Mouse (Mus musculus): ENCODE measurements around the gene Armt1. TPM values are rescaled to one million over a fixed set of nuclear protein-coding genes. Genes with fewer than 3 reads are reported as not detected.
"Not testable (repeated sequence)": the region's sequence is repeated elsewhere in the genome, so short reads cannot be mapped to it uniquely, and the experiment has no call there.

The Armt1 gene
- total RNA-seq, 2 experiments from 2014 or later: 8.2 to 8.9 TPM

DNA sequence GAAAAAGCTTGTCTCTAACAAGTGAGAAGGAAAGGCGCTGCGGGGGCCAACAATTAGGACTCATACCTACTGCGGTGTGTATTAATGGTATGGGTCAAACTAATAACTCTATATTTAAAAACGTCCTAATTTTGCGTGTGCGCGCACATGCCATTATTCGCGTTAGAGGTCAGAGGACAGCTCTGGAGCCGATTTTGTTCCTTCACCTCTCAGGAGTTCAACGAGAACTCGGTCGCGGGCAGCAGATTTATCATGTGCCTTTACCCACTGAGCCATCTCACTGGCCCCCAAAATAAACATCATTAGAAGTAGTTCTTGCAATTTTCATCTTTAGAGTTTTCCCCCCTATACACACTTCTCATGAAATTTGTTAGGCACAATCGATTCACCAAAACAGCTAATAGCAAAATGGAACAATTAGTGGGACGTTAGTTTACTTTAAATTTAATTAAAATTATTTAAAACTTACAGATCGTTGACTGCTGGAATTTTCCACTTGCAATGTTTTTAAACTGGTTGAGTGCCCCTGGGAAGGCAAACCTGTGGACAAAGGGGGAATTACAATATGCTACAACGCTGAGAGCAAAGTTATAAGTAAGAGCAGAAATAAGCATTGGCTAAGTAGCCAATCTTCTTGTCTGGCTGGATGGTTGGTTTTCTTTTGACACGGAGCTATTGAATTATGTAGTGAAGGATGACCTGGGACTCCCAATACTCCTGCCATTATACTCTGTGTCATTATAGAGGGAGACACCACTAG lies 909 bp downstream of the Armt1 start:
- DNase-seq: peak in 1 of 2 experiments; percentile 26
- intact Hi-C loops (cut with DNase I): no loop called here

DNA sequence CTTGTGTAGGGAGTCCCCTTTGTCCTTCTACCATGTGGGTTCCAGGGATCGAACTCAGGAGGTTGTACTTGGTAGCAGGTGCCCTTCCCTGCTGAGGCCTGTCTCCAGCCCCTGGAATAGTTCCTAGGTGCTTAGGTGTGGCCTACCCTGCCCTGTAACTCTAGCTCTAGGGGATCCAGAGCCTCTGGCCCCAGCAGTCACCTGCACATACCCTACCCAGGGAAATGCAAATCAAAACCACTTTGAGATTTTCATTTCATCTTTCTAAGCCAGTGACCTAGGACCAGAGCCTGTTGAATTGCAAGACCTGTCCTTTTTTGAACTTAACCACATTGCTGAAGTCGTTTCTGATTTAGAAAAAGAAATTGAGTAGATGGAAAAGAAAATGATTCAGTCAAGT lies 1.6 kb downstream of the Armt1 start:
- DNase-seq; intact Hi-C loops (cut with DNase I): not testable (repeated sequence)

DNA sequence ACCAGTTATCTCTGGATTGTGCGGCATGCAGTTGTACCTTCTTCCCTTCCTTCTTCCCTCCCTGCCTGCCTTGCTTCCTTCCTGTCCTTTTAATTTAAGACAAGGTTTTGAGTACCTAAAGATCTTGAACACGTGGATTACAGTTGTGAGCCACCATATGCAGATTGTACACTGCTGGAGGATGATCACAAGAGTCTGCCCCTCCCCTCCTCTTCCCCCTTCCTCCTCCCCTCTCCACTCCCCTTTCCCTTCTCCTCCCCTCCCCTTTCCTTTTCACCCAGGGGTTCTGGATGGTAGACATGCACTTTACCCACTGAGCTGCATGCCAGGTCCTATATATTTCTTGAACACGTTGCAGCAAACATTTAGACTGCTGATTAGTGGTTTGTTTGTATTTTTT lies 3.1 kb downstream of the Armt1 start:
- intact Hi-C loops (cut with DNase I): no loop called here

DNA sequence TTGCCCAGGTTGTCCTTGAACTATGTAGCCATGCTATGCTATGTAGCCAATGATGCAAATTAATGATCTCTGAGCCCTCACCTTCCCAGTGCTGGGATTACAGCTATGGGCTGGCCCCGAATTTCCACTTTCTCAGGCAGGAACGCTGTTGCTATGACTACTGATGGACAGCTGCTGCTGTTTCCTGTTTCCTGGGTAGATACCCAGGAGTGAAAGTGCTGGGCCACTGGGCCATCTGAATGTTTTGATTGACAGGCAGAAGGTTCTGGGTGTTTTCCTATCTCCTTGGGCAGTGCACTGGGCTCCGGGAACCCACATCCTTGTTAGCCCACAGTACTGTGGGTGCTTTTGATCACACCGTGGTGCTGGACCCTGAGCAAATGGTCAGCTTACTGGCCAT lies 24.1 kb downstream of the Armt1 start:
- intact Hi-C loops (cut with DNase I): no loop called here
- DNase-seq: no peak

More for the DNA sequence above, 3.1 kb downstream of the Armt1 start:
- DNase-seq: no peak

DNA sequence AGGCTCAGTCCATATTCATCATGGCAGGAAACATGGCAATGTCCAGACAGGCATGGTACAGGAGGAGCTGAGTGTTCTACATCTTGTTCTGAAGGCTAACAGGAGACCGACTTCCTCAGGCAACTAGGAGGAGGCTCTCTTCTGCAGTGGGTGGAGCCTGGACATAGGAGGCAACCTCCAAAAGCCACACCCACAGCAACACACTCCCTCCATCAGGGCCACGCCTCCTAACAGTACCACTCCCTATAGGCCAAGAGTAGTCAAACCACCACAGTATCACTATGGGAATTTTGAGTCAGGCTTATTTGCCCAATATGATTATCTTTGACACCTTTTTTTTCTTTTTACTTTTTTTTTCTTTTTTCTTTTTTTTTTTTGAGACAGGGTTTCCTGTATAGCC lies 27.9 kb downstream of the Armt1 start:
- no peak for DNase-seq
- intact Hi-C loops (cut with DNase I): no loop called here

DNA sequence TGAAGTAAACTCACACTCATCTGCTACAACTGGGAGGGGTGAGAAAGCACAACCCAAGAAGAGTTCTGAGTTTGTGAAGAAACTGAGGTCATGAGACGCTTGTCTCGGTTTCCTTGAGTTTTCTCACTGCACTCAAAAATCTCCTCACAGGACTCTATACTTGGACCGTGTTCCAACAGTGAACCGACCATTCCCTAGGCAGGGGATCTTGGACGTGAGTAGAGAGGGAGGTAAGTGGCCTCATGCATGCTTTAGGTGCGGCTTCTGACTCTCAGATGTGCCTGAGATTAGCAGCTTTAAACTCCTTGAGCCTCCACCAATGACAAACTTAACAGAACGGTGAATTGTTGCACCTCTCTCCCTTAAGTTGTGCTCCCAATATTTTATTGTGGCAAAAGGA lies 33.5 kb downstream of the Armt1 start:
- no peak for DNase-seq
- intact Hi-C loops (cut with DNase I): no loop called here

DNA sequence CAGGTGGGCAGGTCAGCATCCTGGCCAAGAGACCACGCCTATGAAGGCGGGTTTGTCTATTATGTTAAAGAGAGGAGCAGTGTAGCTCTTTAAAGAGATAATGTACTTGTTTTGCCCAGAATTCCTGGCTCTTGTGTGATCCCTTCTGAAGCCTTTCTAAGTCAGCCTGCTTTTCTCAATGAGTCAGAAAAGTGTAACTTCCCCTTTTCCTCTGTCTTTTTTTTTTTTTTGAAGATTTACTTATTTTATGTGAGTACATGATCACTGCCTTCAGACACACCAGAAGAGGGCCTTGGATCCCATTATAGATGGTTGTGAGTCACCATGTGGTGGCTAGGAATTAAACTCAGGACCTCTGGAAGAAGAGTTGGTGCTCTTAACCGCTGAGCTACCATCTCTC lies 37.1 kb downstream of the Armt1 start:
- intact Hi-C loops (cut with DNase I): no loop called here
- DNase-seq: no peak

DNA sequence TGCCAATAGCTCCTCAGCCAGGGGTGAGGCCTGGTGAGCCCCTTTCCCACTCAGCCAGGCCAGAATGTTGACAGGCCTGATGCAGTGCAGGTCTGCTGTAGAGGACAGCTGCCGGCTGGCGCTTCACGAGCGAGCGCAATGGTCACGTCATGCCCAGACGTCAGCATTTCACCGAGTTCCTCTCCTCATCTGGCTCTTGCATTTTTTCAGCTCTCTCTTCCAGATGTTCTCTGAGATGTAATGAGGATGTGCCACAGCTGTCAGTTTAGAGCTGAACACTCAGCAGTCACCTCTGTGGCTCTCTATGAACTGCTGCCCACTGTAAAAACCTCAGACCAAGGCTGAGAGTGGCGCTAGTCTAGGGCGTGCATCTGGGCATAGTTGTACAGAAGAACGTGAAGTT lies 41.3 kb downstream of the Armt1 start:
- peak; percentile 35 to 48 for DNase-seq
- intact Hi-C loops (cut with DNase I): no loop called here

DNA sequence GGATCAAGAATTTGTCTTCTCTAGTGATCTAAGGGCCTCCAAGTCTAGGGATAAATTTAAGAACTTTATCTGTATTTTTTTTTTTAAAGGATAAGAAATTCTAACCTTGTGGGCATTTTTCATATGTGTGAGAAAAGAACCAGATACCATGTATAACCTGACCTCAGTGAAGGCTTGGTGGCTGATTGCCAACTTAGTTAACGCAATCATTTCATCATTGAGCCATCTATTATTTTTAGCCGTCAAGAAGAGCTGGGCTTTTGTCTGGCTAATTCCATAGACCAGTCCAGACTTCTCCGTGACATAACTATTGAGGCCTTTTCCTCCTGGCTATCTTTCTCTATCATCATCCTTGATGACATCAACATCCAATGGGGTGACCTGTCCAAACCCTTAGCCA lies 43.2 kb downstream of the Armt1 start:
- intact Hi-C loops (cut with DNase I): no loop called here
- no peak for DNase-seq

DNA sequence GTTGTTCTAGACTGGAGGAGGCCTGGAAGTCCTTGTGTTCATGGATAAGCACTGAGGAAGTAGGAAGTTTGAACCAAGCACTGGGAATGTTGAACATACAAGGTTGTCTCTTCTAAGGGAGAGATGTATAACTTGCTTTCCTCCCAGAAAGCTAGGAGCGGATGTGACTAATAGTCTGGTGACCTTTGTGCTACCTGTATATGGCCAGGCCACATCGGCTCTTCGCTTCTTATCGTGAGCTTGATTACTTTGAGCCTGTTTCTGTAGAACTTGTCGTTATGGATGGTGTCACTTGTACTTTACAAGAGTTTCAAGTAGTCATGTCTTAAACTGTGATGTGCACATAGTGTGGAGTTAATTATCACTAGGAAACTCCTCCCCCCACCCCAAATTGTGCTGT lies 44.3 kb downstream of the Armt1 start:
- DNase-seq: no peak
- intact Hi-C loops (cut with DNase I): no loop called here

DNA sequence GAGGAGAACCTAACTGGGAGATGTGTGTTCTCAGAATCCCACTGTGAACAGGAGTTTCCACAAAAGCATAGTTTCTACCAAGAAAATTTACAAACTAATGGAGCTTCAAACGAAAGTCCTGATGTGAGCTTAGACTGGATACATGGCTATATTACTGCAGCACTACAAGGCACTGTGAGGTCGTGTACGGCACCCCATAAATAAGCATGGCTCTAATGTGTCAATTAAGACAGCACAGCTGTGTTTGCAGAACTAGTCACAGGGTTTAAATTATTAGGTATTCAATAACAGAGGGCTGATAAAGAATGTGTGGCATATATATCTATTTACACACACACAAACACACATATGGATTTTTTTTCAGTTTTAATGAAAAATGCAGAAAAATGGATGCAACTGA lies 48.7 kb downstream of the Armt1 start:
- intact Hi-C loops (cut with DNase I): no loop called here

DNA sequence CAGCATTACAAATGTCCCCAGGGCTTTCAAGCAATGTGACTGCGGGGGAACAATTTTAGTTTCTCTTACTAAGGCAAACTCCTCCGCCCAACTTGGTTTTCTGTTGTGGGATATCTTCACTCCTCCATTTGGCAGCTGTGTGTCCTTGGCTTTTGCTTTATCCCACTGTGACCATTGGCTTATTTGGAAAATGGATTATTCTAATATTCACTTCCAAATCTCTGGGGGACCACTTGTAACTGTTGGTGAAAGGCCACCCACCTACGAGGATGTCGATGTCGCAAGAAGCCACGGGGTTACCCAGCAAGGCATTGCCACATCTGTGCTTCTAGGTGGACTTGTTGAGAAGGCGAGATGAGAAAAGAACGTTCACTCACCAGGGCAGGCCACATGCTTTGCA lies 49.4 kb downstream of the Armt1 start:
- peak; percentile 35 to 37 for DNase-seq
- intact Hi-C loops (cut with DNase I): no loop called here

More for the DNA sequence above, 48.7 kb downstream of the Armt1 start:
- no peak for DNase-seq

DNA sequence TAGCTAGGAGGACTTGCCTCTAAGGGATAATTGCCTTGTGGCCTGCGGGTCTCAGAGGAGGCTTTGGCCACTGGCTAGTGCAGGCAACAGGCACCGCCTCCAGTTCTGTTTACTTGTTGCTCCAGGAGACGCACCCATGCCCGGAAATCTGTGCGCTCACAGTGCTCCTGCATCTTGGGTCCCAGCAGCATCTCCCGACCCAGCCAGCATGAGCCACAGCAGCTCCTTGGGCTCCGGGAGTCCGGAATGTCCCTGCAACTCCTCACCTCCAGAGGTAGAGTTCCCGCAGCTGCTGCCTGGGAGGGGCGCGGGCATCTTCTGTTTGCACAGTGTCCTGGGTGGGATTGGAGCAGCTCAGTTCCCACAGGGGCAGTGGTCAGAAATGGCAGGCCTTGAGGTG lies 50.1 kb downstream of the Armt1 start, which contains the start of gene Ccdc170:
Gene Ccdc170, plus strand, starts transcription at position 148 of the 400 bp plus-strand sequence.
- intact Hi-C loops (cut with DNase I): no loop called here
- peak; percentile 8 to 30 for DNase-seq

DNA sequence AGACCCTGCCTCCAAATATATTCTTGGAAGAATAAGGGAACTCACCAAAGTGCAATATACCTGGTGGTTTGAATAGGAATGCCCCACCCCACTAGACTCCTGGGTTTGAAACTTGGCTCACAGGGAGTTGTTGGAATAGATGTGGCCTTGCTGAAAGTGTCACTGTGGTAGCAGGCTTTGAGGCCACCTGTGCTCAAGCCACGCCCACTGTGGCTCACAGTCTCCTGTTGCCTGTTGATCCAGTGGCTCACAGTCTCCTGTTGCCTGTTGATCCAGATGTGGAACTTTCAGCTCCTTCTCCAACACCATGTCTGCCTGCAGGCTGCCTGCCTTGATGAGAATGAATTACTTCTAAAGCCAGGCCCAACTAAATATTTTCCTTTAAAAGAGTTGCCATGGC lies 51.6 kb downstream of the Armt1 start:
- intact Hi-C loops (cut with DNase I): no loop called here
- DNase-seq: no peak

DNA sequence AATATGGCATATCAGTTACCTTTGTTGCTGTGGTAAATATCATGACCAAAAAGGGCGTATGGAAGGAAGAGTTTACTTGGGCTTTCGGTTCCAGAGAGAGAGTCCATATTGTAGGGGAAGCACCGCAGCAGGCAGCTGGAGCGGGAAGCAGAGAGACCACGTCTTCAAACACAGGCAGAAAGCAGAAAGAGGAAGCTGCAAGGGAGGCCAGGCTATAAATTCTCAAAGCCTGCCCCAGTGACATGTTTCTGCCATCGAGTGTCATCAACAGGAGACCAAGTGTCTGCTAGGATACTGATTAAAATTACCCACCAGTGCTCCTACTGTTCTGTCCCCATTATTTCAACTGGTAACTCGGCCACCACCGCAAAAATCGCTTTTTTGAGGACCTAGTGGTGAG lies 52.7 kb downstream of the Armt1 start:
- DNase-seq: no peak
- intact Hi-C loops (cut with DNase I): no loop called here

DNA sequence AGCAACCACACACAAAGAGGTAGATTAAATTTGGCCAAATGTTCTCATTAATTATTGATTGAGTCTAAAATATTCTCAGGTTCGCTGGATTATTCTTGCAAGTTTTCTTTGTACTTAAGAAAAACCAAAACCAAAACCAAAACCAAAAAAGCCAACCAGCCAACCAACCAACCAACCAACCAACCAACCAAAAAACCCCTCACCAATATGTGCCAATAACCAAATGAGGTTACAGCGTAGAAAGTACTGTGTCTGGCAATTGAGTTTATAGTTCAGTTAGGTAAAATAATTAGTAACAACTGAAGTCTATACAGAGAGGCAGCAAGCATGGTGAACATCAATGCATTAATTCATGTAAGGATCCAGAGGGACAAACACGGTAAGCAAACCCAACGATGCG lies 57.6 kb downstream of the Armt1 start:
- DNase-seq: no peak
- intact Hi-C loops (cut with DNase I): no loop called here

DNA sequence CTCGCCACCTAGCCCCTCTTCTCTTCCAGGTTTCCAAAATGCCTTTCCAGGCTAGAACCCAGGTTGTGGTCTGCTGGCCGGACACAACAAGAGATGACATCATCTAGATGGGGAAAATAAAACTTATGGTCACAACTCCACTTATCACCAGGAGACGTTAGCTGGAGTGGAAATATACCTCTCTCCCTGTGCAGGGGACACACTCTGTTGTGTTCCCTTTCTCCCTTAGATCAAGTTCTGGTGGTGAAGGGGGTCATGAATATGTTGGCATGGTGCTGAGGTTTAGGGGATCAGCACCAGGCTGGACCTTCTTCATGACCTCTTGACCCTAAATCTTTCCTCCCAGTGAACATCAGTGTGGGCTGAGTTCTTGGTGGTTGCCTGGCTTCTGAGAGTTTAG lies 59.0 kb downstream of the Armt1 start:
- intact Hi-C loops (cut with DNase I): no loop called here
- DNase-seq: no peak

DNA sequence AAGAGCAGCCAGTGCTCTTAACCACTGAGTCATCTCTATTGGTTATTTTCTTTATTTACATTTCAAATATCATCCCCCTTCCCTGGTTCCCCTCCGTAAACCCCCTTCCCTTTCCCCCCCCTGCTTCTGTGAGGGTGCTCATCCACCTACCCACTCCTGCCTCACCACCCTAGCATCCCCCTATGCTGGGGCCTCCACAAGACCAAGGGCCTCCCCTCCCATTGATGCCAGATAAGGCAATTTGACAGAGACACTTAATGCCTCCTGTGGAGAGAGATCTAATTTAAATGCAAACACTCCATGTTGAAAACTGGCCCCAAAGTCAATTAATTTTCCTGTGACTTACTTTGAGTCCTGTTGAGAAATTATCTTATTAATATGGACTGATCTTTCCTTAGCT lies 59.8 kb downstream of the Armt1 start:
- intact Hi-C loops (cut with DNase I): no loop called here
- no peak for DNase-seq

DNA sequence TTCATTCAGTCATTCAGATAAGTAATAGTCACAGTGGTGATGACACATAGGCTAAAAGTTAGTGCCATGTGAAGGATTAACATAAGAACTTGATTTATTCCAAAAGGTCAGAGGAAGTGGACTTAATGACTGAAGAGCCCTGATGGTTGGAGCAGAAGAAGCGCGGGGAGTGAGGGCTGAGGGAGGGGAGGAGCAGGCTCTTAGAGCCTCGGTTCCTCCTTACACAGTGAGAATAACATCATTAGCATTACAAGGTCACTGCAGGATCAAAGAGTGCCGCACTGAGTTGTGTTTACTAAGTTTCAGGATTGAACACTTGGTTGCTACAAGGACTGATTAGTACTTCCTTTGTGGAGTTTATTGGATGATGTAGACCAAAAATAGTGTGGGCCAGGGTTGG lies 60.6 kb downstream of the Armt1 start:
- DNase-seq: no peak
- intact Hi-C loops (cut with DNase I): no loop called here

DNA sequence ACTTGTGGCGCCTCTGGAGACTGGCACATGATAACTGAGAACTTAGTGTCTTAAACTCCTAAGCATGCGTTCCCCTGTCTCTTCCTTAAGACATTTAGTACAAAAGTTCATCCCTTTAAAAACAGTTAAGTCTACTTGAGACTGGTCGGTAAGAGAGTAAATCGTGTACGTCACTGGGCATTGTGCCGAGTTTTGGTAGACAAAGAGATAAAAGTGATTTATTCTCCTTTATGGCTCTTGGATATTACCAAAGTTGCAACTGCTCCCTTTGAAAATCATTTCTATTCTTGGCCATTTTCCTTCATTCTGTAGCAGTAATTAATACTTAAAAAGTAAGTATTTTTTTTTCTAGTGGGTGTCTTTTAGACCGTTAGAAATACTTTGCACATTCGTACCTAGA lies 71.0 kb downstream of the Armt1 start:
- intact Hi-C loops (cut with DNase I): no loop called here
- no peak for DNase-seq
